Mouse (Mus musculus) frontal cortex, adult 2 months (tissue): ENCODE data around the gene Slc25a33. TPM values are rescaled to one million over a fixed set of nuclear protein-coding genes. Genes with fewer than 3 reads are reported as not detected.

Experiments
- DNase-seq, 2 experiments: peaks; one replicate each; pipeline ENCODE4 v3.0.0; 2022; ENCODE audit warnings: low spot score in 1 of 2; ENCODE audit errors: extremely low spot score in 1 of 2
- polyA plus RNA-seq: library from polyadenylated mRNA; depleted of rRNA; stranded (reverse); fragments of >200 nt; gene quantifications from 2 replicates; pipeline ENCODE4 v1.2.3, GENCODE M21; 2012

The Slc25a33 gene
- polyA plus RNA-seq, 1 experiment = 36.5 TPM

DNA sequence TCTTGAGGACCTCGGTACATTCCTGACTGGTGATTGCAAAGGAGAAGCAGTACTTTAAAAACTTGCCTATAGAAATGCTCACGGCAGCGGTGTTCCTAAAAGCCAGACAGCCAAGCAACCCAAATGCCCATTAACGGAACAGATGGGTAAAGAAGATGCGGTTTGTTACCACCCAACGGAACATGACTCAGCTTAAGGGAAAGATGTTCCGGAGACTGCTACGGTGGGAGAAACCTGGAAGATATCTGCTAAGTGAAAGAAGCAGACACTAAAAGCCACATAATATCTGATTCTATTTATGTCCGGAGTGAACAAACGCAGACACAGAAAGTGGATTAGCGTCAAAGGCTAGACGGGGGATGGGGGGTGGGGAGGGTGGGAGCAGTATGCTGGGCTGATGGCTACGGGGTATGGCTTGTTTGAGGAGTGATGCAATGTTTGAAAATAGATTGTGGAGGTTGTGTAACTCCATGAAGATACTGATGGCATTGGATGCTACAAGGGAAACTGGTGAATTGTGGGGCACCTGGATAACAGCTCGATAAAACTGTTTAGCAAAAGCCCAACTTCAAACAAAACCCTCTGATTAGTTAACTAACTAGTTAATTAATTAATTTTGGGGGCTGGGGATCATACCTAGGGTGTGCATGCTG, 22.6 kb upstream of the Slc25a33 start:
- DNase-seq = peak in 1 of 2 experiments; percentile 62

- DNase-seq = no peak
These were observed 20.9 kb upstream of the Slc25a33 start for GRCm38 (mm10) chr4:149794966-149795477.

DNA sequence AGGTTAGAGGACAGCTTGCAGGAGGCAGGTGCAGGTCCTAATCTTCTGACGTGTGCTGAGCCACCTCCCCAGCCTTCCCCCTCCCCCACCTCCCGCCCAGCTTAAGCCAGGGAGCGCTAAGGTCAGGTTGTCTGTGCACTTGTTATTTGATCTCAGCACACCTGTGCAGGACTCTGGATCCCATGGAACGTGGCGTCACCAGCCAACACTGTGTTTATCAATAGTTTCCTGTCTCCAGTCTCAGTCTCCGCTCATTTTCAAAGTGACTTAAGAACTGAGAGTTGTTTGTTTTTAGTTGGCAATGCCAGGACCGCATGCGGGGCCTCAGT, 19.9 kb upstream of the Slc25a33 start:
- no peak for DNase-seq

GRCm38 (mm10) chr4:149793156-149794009, 19.3 kb upstream of the Slc25a33 start:
- DNase-seq = no peak

- peak in 1 of 2 experiments; percentile 57 for DNase-seq
These were observed 18.2 kb upstream of the Slc25a33 start for GRCm38 (mm10) chr4:149792159-149792800.

- no peak for DNase-seq
These were observed 17.4 kb upstream of the Slc25a33 start for GRCm38 (mm10) chr4:149791470-149791869.

DNA sequence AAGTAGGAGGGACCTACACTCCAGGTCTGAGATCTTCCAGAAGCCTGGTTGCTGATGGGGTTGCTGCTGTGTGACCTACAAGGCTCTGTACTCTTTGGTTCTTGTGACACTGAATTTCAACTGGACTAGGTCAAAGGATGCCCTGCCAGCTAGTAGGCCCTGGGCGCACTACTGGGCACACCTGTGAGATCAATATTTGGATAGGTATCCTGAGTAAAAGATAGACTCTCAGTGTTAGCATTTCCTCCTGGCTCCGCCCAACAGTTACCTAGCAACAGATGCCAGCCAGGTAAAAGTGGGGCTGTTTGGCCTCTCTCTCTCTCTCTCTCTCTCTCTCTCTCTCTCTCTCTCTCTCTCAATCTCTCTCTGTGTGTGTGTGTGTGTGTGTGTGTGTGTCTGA, 16.9 kb upstream of the Slc25a33 start:
- DNase-seq = no peak

DNA sequence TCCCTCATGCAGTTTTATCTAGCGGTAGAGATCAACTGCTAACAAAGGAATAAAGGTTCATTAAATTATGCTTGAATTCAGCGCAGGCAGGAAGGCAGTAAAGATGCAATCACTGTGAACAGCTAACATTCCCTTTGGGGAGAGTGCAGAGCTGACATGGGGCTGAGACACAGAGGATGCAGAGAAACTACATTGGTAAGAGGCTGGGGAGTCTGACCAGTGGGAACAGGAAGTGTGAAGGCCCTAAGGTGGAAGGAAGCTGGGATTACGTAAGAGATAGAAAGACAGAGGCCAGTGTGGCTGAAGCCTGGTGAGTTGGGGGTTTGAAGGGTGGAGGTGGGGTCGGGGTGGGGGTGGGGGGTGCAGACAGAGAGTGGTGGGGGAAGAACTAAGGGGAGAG, 16.5 kb upstream of the Slc25a33 start:
- no peak for DNase-seq

DNA sequence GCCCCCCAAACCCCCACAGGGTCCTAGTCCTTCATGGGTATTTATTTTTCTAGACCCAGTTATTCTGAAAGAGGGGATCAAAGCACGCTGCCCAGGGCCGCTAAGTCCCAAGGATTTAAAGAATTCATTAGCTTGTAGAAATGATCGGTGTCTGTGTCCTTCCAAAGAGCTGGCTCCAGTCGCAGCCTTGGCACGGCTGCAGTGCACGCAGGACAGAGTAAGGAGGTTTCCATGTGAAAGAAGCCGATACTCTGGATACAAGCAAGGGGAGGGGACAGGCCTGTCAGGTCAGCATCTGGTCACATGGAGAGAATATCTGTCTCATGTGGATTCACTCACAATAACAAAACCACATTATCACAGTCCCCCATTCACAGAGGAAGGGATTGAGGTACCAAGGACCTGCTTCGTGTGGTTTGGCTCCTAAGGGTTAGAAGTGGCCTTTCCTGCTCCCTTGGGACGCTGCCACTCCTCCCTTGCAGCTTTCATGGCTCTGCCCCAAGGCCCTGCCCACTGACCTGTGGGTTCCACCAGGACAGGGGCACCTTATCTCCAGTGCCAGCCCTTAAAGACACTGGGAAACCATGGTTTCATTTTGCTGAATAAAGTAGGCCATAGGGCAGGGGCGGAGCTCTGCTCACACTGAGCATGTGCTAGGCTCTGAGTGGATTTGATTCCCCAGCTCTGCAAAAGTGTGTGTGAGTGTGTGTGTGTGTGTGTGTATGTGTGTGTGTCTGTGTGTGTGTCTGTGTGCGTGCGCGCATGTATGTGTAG, 15.5 kb upstream of the Slc25a33 start:
- DNase-seq = no peak

GRCm38 (mm10) chr4:149784901-149785300, 10.8 kb upstream of the Slc25a33 start:
- DNase-seq = no peak

DNA sequence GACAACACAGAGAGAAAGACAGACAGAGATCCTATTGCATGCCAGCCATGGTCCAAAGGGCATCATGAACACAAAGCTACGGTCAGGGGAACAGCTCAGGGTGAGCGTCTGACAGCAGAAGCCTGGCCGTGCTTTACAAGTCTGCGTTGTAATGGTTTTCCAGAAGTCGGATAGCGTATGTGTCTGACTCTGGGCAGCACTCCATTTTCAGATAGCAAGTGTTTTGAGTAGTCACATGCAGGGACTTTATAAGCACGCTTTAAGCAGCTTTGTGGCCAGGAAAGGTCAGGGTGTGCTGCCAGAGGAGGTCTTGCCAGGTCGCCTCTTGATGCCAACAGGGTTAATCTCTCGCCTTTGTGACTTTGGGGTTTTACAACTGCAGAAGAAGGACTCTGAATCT, 10.3 kb upstream of the Slc25a33 start:
- no peak for DNase-seq

DNA sequence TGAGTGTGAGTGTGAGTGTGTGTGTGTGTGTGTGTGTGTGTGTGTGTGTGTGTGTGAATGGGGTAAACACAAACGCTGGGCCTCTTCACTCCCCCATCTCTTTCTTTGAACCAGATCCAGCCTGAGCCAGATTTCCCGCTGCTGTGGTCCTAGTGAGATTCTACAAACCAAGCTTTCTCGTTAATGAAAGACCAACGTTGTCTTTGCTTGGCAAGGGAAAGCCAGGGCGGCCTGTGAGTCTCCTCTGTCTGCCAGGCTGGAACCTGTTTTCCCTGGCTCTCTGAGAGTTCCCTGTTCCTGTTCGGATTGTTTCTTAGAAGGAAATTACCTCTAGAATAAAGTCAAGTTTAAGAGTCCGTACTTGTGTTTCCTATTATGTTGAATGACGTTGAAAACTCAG, 8.9 kb upstream of the Slc25a33 start:
- DNase-seq = no peak

DNA sequence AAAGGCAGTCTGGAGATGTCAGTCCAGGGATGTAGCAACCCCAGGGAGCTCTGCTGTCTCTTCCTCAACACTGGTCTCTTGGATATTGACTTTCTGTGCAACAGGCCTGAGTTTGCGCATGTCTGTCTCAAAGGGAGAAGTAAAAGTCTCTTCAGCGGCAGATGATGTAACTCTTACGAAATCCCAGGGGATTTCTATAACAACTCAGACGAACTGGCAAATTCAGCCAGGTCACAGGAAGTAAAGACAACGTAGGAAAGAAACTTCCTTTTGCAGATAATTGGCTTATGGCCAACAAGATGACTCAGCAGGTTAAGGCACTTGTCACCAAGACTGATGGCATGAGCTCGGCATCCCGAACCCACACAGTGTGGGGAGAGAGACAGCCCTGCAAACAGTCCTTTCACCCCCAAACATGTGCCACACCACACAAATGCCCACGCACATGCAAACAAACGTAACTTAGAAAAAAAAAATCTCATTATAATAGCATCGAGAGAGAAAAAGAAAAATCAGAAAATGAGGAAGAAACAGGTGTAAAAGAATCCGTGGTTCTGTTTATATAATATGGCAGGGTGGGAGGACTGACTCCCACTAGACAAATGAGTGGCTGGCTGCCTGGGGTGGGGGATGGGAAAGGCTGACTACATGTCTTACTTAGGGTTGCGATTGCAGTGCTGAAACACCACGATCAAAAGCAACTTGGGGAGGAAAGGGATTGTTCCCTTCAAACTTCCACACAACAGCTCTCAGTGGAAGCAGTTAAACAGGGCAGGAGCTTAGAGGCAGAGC, 6.7 kb upstream of the Slc25a33 start:
- no peak for DNase-seq

DNA sequence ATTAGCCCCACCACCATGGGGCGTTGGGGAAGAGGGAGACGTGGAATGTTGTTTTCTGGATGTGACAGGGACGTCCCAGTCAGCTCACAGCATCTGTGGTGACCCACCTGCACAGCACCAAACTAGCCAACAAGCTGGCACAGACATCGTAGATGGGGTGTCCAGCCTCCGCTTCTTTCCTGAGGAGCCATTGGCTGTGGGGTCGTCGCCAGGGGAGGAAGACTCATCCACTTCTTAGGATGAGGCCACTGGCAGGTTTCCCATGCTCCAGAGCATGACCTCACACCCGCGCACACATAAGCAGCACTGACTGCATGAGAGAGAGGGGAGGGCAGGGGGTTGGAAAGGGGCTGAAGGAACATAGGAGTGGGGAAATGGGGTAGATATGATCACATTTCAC, 5.9 kb upstream of the Slc25a33 start:
- DNase-seq = no peak

- no peak for DNase-seq
These were observed 3.0 kb upstream of the Slc25a33 start for GRCm38 (mm10) chr4:149777126-149777525.

DNA sequence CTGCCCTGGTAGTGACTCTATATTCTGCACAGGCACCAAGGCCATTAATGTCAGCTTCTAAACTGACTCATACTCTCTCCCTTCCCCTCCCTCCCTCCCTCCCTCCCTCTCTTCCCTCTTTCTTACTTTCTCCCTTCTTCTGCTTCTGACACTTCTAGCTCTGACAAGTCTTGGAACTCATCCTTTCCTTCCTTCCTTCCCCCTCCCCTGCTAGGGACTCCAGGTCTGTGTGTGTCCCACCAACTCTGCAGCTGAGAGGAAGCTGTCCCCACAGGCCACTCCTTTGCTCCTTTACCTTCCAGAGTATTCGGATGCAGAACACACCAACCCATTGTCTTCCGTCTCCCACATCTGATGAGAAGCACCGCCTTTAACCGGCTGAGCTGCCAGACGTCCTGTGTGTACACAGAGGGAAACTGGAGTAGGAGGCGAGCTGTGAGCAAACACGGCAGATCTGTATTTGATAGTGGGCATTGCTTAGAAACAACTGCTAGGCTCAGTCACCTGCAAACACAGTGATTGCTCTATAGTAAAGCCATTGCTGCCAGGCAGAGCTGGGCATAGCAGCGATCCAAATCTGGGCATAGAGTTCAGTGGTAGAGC, 1.8 kb upstream of the Slc25a33 start:
- DNase-seq = no peak

DNA sequence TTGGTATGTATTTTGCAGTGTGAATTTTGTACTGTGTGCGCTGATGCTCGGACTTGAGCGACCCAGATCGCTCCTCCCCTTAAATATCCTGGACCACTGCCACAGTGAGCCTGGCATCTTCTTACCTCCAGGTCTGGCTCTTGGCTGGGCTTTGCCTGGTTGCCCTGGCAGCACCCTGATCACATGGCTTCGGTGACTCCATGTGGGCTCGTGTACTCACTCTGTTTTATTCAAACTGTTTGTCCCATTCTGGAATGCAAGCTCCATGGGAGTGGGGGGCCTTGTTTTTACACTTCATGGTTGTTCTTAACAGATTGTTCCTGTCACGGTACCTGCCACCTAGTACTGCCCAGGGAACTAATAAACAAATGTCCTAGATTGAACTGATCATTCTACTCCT, 1.3 kb upstream of the Slc25a33 start:
- no peak for DNase-seq

DNA sequence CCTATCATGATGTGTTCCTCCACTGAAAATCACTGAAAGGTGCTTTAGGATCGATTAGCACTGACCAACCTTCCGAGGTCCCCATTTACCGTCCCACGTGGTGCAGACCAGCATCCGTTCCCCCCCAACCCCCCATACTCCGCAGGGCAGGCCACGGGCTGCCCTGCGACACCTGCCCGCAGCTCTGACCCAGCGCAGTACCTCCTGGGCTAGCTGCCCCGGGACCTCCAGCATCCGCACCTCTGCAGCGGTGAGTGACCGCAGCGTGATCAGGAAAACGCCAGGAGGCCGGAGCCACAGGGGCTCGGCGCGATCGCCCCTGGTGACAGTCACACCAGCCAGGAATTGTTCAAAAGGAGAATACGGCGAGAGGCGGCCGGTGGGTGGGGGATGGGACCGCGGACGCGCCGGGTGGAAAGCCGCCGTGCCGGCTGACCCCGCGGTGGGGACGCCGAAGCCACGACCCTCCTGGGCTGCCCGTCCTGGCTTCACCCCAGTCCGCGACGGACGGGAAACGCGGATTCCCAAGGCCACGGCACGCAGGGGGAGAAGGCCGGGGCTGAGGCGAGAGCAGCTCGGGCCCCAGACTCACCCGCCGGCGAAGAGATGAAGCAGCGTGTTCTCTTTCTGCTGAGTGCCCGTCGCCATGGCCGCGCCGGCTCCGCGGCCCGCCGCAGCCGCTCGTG, 526 bp downstream of the Slc25a33 start:
- no peak for DNase-seq

GRCm38 (mm10) chr4:149772394-149772793, 1.7 kb downstream of the Slc25a33 start:
- no peak for DNase-seq
